ENCODE assay signal across 8 mouse cellular contexts in genomic region chr7:44594291-44594690, GRCm38 (mm10). TPM values are rescaled to one million over a fixed set of nuclear protein-coding genes. Genes with fewer than 3 reads are reported as not detected.
DNase-seq lines count a peak whose midpoint lies in the region; ATAC-seq lines count a peak whose summit lies in the region.

No protein-coding gene starts in this region.

- H3K9ac ChIP-seq in embryonic facial prominence, embryonic 14.5 days (ENCODE audit: low read depth, low read length), result no peak overlapping the region

- no peak overlapping the region for H3K27ac ChIP-seq in embryonic facial prominence, embryonic 14.5 days (replicated peaks; ENCODE audit: low read depth, low read length)

- WGBS in embryonic facial prominence, embryonic 14.5 days, result 51% methylated on average over 6 of the region's 6 CpGs

- H3K27me3 ChIP-seq in embryonic facial prominence, embryonic 14.5 days (replicated peaks; ENCODE audit: control insufficient read depth, insufficient read depth, low read length), result peaks cover 38% of the 10 kb centered on the region

- H3K36me3 ChIP-seq in embryonic facial prominence, embryonic 14.5 days (ENCODE audit: control insufficient read depth, insufficient read depth, low read length), result no peaks in the 10 kb centered on the region

- peak overlapping the region; percentile 34 for H3K4me2 ChIP-seq in embryonic facial prominence, embryonic 14.5 days (ENCODE audit: low read depth, low read length)

- peaks cover 21% of the 10 kb centered on the region for H3K4me1 ChIP-seq in embryonic facial prominence, embryonic 14.5 days (ENCODE audit: control insufficient read depth, insufficient read depth, low read length)

- no peak for ATAC-seq in embryonic facial prominence, embryonic 14.5 days (ENCODE audit: low read depth)

- no peaks in the 10 kb centered on the region for H3K9me3 ChIP-seq in embryonic facial prominence, embryonic 14.5 days (ENCODE audit: control insufficient read depth, low read length)

- DNase-seq in MN1 (ENCODE audit: low spot score) (peak; percentile 32), adipocyte (ENCODE audit: low spot score) (peak; percentile 89)
- DNase-seq in embryonic facial prominence, embryonic 14.5 days (ENCODE audit: low spot score), result no peak
- DNase-seq in layer of hippocampus, adult 9-11 months, result peak; percentile 74
- no peak for DNase-seq in thymus, postnatal 36 days
- no peak for DNase-seq in spleen, postnatal 14 days (ENCODE audit: low spot score in 2 of 2)
- DNase-seq in lung, postnatal 14 days, result no peak
- DNase-seq in lung, postnatal 25 days (ENCODE audit: low spot score), result no peak

- H3K4me3 ChIP-seq in embryonic facial prominence, embryonic 14.5 days (ENCODE audit: low read depth, low read length), result no peak overlapping the region

RNA-seq across cellular contexts. Expression of gene Kcnc3, which starts 3.8 kb away (rescaled TPM):
- 0.49 and 0.67 TPM in 2 replicates for polyA plus RNA-seq in embryonic facial prominence, embryonic 14.5 days (2014; fragmentation: Nextera tagmentation; extraction: Ambion mirVana)

RNA-seq across cellular contexts. Expression of gene Napsa, which starts 22.1 kb away (rescaled TPM):
- 1.7 and 2.8 TPM in 2 replicates for polyA plus RNA-seq in embryonic facial prominence, embryonic 14.5 days (2014; fragmentation: Nextera tagmentation; extraction: Ambion mirVana)

RNA-seq across cellular contexts. Expression of gene Nr1h2, which starts 40.5 kb away (rescaled TPM):
- polyA plus RNA-seq in embryonic facial prominence, embryonic 14.5 days (2014; fragmentation: Nextera tagmentation; extraction: Ambion mirVana), result 60.8 and 64.5 TPM in 2 replicates

RNA-seq across cellular contexts. Expression of gene Pold1, which starts 45.6 kb away (rescaled TPM):
- polyA plus RNA-seq in embryonic facial prominence, embryonic 14.5 days (2014; fragmentation: Nextera tagmentation; extraction: Ambion mirVana), result 57.9 and 64.1 TPM in 2 replicates

Comparison
In these comparisons a context has a peak if more than half of its experiments do, and no peak if none do; other contexts are left out.
1. DNase-seq: peak in MN1 (single experiment), adipocyte (single experiment) and layer of hippocampus, adult 9-11 months (single experiment); none in embryonic facial prominence, embryonic 14.5 days (single experiment), thymus, postnatal 36 days (0 of 2), spleen, postnatal 14 days (0 of 2), lung, postnatal 14 days (single experiment) and lung, postnatal 25 days (single experiment).